Mouse (Mus musculus) thymus, postnatal 10 days (tissue): ENCODE measurements at regions not wholly inside any gene's neighbourhood (a gene's known extent, or its start where the extent isn't known, plus 50 kb on each side); places are given as distances from the start of the nearest gene placed in this dataset.

Experiments
- DNase-seq, 2 experiments: peaks; one replicate each; pipeline ENCODE4 v3.0.0; 2021; ENCODE audit warnings: low spot score in 2 of 2

DNA sequence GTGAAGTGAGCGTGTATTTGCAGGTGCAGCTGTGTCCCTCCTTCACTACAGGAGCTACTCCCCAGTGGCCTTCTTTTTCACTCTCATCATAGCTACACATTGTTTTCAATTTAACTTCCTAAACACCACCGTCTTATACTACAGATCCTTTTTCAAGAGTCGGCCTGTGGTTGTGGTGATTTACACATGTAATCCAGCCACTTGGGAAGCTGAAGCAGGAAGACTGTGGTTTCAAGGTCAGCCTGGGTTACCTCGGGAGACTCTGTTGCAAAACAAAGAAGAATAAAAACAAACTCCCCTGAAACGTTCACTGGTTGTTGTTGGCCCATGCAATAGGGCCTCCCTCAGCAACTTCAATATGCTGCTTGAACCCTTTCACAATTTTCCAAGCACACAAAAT lies 153.8 kb upstream of the Kcnh8 start:
- DNase-seq: no peak

DNA sequence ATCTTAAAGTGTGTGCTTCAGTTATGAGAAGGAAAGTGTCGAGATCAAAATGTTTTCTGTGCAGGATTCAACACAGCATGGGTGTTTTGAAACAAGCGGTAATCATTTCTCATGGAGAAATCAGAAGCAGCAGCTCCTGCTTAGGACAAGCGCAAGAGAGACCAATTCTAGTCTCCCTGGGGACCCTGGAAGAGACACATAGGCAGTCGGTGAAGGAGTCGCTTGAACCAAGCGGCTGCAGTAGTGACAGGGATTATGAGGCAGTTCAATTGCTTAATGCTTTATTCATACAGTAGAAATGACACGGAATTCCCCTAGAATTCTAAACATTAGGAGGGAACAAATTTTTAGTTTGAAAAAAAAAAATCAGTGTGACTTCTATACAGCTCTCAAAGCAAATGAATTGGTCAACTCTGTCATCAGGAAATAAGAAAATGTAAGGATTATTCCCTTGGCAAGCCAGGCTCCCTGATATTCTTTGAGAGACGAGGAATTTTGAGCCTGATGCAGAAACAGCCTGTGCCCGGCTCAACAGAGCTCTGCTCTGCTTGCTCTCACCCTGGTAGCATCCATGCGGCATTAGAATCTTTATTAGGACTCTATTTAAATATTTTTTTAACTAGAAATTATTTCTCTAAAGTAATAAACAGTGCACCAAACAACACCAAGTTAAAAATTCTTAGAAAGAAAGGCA lies 143.1 kb upstream of the Kcnh8 start:
- DNase-seq: no peak

DNA sequence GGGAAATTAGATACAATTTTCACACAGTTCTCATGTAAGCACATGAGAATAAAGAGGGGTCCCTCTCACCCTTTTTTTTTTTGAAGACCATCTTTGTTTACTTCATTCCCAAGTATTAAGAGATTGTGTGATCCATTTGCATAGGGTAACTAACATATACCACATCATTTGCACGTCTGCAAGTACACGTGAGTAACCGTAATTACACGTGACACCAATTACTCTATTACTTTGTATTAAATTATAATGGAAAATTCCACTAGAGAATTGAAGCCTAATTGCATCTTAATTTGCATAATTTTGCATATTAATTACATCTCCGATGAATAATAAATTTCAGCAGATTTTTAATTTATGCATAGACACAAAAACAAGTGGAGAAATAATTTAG lies 142.5 kb upstream of the Kcnh8 start:
- no peak for DNase-seq

DNA sequence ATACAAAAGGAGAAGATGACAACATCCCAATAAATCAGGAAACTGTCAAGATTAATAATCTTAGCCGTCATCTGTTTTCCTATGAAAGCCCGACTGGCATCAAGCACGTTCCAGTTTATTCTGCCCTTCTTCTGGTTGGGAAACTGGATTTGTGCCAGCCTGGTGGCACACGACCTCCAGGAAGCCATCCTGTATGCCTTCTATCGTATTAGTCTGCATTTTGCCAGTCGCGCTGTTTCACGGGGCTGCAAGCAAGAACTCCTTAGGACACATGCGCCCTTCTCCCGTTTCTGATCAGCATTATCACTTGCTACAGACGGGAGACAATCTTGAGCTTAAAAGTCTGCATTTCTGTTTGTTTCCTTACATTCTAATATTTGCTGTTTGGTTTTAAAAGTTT lies 141.2 kb upstream of the Kcnh8 start:
- DNase-seq: peak; percentile 44 to 54

DNA sequence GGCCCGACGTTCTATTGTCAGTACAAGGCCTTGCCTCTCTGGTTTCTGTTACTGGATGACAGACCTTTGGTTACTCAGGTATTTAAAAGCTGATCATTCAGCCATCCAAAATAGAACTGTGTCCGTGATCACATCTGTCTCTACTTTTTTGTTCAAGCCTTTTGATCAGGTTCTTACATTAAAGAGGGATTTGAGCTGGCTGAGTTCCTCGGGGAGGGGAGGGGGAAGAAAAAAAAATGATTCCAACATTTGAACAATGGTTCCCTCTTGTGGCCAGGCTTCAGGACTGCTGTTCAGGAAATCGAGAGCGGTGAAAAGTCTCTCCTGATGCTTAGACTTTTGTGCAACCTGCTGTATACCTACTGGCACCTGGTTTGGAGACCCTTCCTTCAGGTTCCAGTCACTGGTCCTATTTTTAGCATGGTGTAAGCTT lies 140.8 kb upstream of the Kcnh8 start:
- DNase-seq: peak; percentile 85 to 95

DNA sequence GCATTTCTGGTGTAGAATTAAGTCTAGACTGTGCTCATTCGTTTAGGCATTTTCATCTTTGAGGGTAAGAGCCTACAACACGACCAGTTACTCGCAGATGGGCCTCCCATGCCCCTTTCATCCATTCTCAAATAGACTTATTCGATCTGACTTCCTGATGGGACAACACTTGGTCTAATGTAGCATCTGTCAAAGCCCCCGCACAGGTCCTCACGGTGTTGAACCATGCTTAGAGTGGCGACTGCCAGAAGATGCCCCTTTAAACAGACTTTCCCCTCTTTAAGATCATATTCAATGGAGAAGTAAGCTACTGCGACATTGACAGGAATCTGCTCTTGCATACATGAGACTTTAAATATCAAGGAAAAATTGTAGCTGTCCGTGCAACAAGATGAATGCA lies 140.1 kb upstream of the Kcnh8 start:
- DNase-seq: peak in 1 of 2 experiments; percentile 31

DNA sequence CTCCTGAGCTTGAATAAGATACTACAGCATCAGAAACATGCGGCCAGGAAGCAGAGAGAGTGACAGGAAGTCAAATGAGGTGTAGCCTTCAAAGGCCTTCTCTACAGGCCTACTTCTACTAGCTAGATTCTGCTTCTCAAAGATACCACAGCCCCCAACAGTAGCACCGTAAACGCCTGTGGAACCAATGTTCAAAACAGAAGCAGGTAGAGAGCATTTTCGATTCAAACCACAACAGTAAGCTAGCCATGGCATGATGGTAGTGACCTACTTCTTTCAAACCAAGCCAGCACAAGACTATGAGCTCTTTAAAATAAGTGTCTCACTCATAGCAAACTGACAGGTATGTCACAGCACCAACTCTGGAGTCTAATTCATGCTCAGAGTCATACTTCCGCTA lies 134.0 kb upstream of the Kcnh8 start:
- peak; percentile 71 to 79 for DNase-seq

DNA sequence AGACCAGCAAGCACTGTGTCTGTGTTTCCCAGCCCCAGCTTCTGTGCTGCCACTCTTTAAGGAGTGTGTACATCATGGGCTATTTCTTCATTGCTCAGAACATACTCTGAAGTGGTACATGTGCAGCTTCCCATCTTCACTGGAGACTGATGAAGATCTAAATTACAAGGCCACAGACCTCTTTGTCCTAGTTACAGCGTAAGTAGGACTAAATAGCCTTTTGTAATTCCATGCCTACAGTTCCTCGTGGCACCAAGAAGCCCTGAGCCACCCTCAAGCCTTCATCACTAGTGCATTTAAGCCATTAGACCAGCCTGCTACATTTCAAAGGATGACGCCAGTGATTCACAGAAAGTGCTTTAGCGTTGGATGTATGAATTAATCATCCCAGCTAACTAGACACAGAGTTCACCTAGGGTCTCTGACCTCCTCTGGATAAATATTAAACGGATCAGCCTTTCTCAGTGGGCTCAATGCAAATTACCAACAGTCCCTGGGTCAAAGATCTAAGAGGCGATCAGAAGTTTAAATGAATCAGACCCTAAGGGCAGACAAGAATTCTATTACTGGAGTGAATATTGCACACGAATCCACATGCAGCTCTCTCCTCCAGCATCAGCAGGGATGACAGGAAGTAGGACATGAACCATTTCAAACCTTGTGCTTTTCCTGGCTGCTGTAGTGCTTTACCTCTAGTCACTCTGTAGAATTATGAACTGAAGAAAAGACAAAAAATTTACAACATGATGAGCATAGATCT lies 123.0 kb upstream of the Kcnh8 start:
- no peak for DNase-seq

DNA sequence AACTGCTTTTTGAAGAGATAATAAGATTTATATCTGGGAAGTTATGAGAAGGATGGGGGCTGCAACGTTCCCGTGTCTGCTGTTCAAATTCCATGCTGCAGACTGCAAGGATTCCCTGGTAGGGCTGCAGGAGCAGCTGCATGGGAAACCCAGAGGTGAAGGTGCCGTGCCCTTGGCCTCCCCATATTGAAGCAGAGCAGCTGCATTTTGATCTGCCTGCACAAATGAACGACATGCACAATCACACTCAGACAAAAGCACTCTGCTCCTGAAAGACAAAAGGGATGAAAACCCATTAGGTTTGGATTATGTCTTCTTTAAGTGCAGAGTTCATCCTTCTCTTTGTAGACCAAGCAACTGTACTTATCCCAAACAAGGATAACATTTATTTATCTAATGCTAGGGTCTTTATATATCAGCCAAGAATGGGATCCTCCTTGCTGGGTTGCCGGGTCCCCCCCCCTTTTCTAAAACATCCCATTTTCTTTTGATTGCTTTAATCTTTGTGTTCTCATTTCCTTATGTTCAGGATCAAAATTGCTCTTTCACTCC lies 122.3 kb upstream of the Kcnh8 start:
- DNase-seq: no peak

DNA sequence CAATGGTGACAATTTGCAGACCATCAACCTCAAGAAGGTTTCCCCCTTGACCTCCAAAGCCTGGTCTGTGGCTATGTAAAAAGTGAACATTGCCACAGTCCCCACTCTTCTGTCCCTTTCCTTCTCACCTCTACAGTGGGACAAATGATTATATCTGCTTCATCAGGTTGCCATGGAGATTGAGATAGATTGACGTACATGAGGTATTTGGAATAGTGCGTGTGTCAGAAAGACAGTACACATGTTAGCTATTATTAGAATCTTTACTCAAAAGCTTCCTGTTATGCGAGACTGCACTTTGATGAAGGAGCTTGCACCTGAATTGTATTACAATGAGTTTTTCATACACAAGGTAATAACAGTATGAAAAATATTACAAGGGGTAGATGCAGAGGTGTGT lies 95.7 kb upstream of the Kcnh8 start:
- DNase-seq: no peak

DNA sequence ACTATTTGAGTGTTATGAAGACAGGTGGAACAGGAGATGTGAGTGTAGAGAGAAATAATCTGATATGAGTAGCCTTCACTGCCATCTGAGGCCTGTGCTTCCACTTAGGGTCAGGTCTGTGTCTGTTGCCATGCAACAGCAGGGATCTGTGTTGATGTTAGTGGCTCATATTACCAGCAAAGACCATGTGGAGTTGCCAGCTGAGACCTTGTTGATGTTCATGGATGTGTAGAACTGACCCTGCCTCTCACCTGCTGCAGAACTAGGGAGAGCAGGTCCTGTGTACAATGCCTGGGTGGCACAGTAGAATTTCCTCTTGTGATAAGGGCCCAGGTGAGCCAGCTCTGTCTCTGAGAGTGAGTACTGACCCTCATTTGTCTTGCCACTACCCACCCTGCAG lies 72.2 kb upstream of the Kcnh8 start:
- no peak for DNase-seq
